Mouse (Mus musculus): ENCODE data around the gene Sco1. TPM values are rescaled to one million over a fixed set of nuclear protein-coding genes. Genes with fewer than 3 reads are reported as not detected.
A peak's percentile ranks its signal among the peaks of the same experiment; 100 is the strongest.

The Sco1 gene
- polyA plus RNA-seq, 1 experiment from 2014 or later: 8.2 TPM

DNA sequence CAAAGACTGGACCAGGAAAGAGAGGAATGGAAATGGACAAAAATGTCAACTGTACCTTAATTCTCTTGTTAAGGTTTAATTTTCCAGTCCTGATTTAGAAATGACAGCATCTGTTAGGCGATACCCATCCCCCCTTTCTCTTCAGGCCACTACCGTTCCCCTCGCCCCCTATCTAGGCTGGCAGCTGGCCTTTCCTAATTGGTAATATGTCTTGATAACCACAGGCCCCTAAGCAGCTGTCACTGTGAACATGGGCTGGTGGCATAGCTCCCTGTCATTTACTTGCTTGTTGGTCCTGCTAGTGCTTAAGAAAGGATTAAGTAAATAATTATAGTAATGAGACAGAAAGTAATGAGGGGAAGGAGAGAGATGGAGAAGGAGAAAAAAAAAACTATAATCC lies 25.0 kb downstream of the Sco1 start:
- H3K36me3 ChIP-seq: no peaks in the 10 kb centered on the region
- 28% methylated on average over 3 of the region's 3 CpGs for WGBS (ENCODE audit: insufficient replicate concordance)
- H3K4me2 ChIP-seq: no peak overlapping the region
- no peaks in the 10 kb centered on the region for H3K9me3 ChIP-seq (replicated peaks)
- H3K27me3 ChIP-seq: no peaks in the 10 kb centered on the region
- H3K27ac ChIP-seq: no peak overlapping the region
- peaks cover 3% of the 10 kb centered on the region; the same call in 1 of the 2 replicates for H3K4me1 ChIP-seq (replicated peaks)
- ATAC-seq (ENCODE audit: low read depth): no peak
- H3K9ac ChIP-seq: no peak overlapping the region
- no peak overlapping the region for H3K4me3 ChIP-seq (replicated peaks)
- no peak for DNase-seq

DNA sequence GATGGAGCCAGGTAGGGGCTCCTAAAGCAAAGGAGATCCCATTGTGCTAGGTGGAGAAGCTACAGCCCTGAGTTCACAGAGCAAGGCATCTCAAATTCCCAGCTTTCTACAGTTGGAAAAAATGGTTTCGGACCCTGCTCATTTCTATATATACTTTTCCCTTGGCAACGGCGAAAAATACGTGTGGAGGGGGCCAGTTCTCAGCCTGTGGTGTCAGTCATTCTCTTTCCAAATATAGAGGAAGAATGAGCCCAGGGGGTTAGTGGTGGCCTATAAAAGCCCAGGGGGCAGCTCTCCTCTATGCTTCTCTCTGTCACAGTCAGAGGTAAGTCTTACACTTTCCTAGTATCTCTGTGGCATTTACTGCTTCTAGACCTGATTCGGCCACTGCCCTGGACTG lies 25.5 kb downstream of the Sco1 start, which contains the start of gene Myh3:
TSS of gene Myh3 (plus strand) at position 301 of the 400 bp plus-strand sequence.
- H3K4me2 ChIP-seq: no peak within 1 kb of the TSS
- 69% methylated on average over 5 of the region's 5 CpGs for WGBS (ENCODE audit: insufficient replicate concordance)
- H3K36me3 ChIP-seq: no peaks in the 10 kb centered on the region
- no peak for ATAC-seq (ENCODE audit: low read depth)
- no peaks in the 10 kb centered on the region for H3K9me3 ChIP-seq (replicated peaks)
- H3K27ac ChIP-seq: no peak within 1 kb of the TSS
- peaks cover 3% of the 10 kb centered on the region; the same call in 1 of the 2 replicates for H3K27me3 ChIP-seq
- DNase-seq: no peak
- no peak within 1 kb of the TSS for H3K9ac ChIP-seq
- H3K4me1 ChIP-seq (replicated peaks): peaks cover 3% of the 10 kb centered on the region; the same call in 1 of the 2 replicates
- no peak within 1 kb of the TSS for H3K4me3 ChIP-seq (replicated peaks)

DNA sequence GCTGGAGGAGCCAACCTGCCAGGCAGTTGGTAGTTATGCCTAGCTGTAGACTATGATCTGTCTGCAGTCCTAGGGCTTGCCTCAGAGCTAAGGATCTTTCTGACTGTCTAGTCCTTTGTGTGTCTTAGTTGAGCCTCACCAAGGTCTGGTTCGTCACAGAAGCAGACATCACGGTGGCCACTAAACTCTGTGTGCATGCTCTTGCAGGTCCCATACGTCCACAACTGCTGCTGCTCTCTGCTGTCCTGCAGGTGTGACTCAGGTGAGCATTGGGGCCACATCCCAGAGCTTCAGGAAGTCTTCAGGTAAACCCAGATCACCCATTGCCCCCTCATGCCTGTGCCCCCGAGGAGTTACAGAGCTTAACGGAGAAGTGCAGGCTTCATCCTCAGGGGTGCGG lies 26.4 kb downstream of the Sco1 start:
- Histone ChIP-seq H3K4me3 (replicated peaks) (no peak overlapping the region), H3K4me2 (no peak overlapping the region), H3K36me3 (no peaks in the 10 kb centered on the region), H3K27me3 (peaks cover 12% of the 10 kb centered on the region), H3K9ac (no peak overlapping the region), H3K4me1 (replicated peaks) (peaks cover 3% of the 10 kb centered on the region; the same call in 1 of the 2 replicates), H3K9me3 (replicated peaks) (no peaks in the 10 kb centered on the region), H3K27ac (no peak overlapping the region)
- ATAC-seq (ENCODE audit: low read depth): no peak
- WGBS (ENCODE audit: insufficient replicate concordance): 77% methylated on average over 6 of the region's 6 CpGs
- no peak for DNase-seq

DNA sequence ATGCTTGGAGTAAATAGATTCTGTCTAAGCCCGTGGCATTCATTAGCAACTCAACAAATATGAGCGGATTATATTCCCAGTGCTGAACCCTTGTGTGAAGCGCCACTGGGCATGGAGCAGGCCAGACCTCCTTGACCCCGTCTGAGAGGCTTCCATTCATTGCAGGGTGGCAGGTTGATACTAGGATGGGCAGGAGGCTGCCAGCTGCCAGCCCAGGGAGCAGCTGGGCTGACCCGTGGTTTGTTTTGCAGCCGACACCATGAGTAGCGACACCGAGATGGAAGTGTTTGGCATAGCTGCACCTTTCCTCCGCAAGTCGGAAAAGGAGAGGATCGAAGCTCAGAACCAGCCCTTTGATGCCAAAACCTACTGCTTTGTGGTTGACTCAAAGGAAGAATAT lies 27.3 kb downstream of the Sco1 start:
- no peak for DNase-seq
- Histone ChIP-seq H3K4me3 (replicated peaks) (no peak overlapping the region), H3K27ac (no peak overlapping the region), H3K9ac (no peak overlapping the region), H3K4me1 (replicated peaks) (peaks cover 3% of the 10 kb centered on the region; the same call in 1 of the 2 replicates), H3K9me3 (replicated peaks) (no peaks in the 10 kb centered on the region), H3K27me3 (peaks cover 20% of the 10 kb centered on the region), H3K4me2 (no peak overlapping the region), H3K36me3 (no peaks in the 10 kb centered on the region)
- WGBS (ENCODE audit: insufficient replicate concordance): 63% methylated on average over 11 of the region's 11 CpGs
- no peak for ATAC-seq (ENCODE audit: low read depth)

DNA sequence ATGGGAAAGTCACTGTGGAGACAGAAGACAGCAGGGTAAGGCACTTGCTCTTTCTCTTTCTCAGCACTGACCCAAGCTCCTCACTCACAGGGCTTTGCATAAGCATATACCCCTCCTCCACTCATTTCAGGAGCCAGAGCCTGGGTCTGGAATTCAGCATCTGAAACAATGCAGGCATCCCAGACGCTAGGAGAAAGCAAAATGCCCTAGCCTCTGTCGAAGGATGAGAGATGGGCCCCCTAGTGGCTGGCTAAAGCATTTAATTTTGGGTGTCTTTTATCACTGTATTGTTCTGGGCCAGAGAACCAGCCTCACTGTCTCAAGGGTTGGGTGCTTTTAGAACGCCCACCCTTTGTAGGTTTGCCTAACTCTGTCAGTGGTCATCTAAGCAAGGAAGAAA lies 27.7 kb downstream of the Sco1 start:
- Histone ChIP-seq H3K4me2 (no peak overlapping the region), H3K36me3 (no peaks in the 10 kb centered on the region), H3K27me3 (peaks cover 24% of the 10 kb centered on the region), H3K4me3 (replicated peaks) (no peak overlapping the region), H3K4me1 (replicated peaks) (peaks cover 3% of the 10 kb centered on the region; the same call in 1 of the 2 replicates), H3K9me3 (replicated peaks) (no peaks in the 10 kb centered on the region), H3K27ac (no peak overlapping the region), H3K9ac (no peak overlapping the region)
- peak; percentile 21; the same call in 1 of the 2 replicates for ATAC-seq (ENCODE audit: low read depth)
- no peak for DNase-seq
- WGBS (ENCODE audit: insufficient replicate concordance): 1% methylated on average over 3 of the region's 3 CpGs

DNA sequence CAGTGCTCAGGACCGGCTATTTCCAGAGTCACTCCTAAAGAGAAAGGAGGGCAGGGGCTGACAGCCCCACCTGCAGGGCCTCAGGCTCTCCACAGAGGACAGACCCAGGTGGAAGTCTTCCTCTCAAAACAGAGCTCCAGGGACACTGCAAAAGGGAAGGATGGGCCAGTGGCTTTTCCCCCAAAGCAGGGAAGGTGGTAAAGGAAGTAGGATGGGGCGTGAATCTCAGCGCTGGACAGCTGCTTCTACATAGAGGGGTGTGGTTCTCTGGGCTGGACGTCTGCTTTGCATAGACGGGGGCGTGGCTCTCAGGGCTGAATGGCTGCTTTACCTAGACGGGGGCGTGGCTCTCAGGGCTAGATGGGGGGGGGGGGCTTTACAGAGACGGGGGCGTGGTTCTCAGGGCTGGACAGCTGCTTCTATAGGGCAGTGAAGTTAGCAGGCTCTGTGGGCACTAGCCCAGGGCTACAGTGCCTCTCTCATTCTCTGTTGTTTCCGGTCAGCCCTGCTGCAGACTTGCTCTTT lies 28.7 kb downstream of the Sco1 start:
- Histone ChIP-seq H3K36me3 (no peaks in the 10 kb centered on the region), H3K27ac (no peak overlapping the region), H3K4me3 (replicated peaks) (no peak overlapping the region), H3K27me3 (peaks cover 26% of the 10 kb centered on the region), H3K4me1 (replicated peaks) (peaks cover 3% of the 10 kb centered on the region; the same call in 1 of the 2 replicates), H3K4me2 (no peak overlapping the region), H3K9me3 (replicated peaks) (no peaks in the 10 kb centered on the region), H3K9ac (no peak overlapping the region)
- peak; percentile 66 for ATAC-seq (ENCODE audit: low read depth)
- 5% methylated on average over 11 of the region's 11 CpGs for WGBS (ENCODE audit: insufficient replicate concordance)
- no peak for DNase-seq

DNA sequence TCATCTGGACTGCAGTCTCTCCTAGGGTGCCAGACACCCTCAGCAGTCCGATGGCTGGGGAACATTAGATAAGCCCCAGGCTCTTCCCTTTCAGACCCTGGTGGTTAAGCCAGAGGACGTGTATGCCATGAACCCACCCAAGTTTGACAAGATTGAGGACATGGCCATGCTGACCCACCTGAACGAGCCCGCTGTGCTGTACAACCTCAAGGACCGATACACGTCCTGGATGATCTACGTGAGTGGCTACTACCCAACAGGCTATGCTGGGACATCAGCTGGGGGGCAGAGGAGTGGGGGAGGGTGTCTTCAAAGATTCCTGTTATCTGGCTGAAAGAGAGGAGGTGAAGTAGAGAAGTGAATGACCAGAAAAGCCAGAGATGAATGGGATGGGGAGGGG lies 29.7 kb downstream of the Sco1 start:
- Histone ChIP-seq H3K27me3 (peaks cover 26% of the 10 kb centered on the region), H3K9ac (no peak overlapping the region), H3K4me1 (replicated peaks) (peaks cover 3% of the 10 kb centered on the region; the same call in 1 of the 2 replicates), H3K9me3 (replicated peaks) (no peaks in the 10 kb centered on the region), H3K27ac (no peak overlapping the region), H3K36me3 (no peaks in the 10 kb centered on the region), H3K4me2 (no peak overlapping the region), H3K4me3 (replicated peaks) (no peak overlapping the region)
- ATAC-seq (ENCODE audit: low read depth) (no peak), DNase-seq (no peak)
- WGBS (ENCODE audit: insufficient replicate concordance): 51% methylated on average over 7 of the region's 7 CpGs

DNA sequence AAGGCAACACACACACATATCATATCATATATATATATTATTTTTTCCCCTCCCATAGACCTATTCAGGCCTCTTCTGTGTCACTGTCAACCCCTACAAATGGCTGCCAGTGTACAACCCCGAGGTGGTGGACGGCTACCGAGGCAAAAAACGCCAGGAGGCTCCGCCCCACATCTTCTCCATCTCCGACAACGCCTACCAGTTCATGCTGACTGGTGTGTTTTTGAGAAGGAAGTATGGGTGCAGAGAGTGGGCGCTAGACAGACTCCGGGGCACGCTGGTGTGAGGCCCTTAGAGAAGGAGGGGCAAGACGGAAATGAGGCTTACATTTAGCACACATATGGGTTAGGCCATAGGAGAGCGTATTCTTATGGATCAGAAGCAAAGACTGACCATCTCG lies 30.3 kb downstream of the Sco1 start:
- ATAC-seq (ENCODE audit: low read depth): no peak
- Histone ChIP-seq H3K27me3 (peaks cover 26% of the 10 kb centered on the region), H3K36me3 (no peaks in the 10 kb centered on the region)

DNA sequence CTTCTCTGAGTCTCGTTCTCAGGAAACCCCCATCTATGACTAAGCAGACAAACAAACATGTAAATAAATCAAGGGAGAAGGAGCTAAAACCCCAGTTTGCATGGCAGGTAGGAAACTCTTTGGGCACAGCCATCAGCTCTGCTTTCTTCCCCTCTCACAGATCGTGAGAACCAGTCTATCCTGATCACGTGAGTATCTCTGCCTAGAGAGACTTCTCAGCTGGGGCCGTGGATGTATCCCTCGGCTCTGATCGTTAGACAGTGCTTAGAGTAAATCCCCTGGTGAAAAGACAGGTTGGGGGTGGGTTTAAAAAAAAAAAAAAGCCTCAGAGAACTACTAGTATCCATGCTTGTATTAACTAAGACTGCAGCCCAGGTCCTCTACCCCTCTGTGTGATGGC lies 30.8 kb downstream of the Sco1 start:
- peaks cover 3% of the 10 kb centered on the region; the same call in 1 of the 2 replicates for H3K4me1 ChIP-seq (replicated peaks)
- ATAC-seq (ENCODE audit: low read depth) (no peak), DNase-seq (no peak)
- H3K9ac ChIP-seq: no peak overlapping the region
- peaks cover 26% of the 10 kb centered on the region for H3K27me3 ChIP-seq
- no peaks in the 10 kb centered on the region for H3K9me3 ChIP-seq (replicated peaks)
- WGBS (ENCODE audit: insufficient replicate concordance): 61% methylated on average over 6 of the region's 6 CpGs
- no peak overlapping the region for H3K4me3 ChIP-seq (replicated peaks)
- no peak overlapping the region for H3K27ac ChIP-seq
- H3K4me2 ChIP-seq: no peak overlapping the region
- no peaks in the 10 kb centered on the region for H3K36me3 ChIP-seq

More for the DNA sequence above, 30.3 kb downstream of the Sco1 start:
- Histone ChIP-seq H3K4me2 (no peak overlapping the region), H3K9me3 (replicated peaks) (no peaks in the 10 kb centered on the region), H3K4me3 (replicated peaks) (no peak overlapping the region), H3K27ac (no peak overlapping the region), H3K4me1 (replicated peaks) (peaks cover 3% of the 10 kb centered on the region; the same call in 1 of the 2 replicates), H3K9ac (no peak overlapping the region)
- DNase-seq: no peak
- 63% methylated on average over 13 of the region's 13 CpGs for WGBS (ENCODE audit: insufficient replicate concordance)

DNA sequence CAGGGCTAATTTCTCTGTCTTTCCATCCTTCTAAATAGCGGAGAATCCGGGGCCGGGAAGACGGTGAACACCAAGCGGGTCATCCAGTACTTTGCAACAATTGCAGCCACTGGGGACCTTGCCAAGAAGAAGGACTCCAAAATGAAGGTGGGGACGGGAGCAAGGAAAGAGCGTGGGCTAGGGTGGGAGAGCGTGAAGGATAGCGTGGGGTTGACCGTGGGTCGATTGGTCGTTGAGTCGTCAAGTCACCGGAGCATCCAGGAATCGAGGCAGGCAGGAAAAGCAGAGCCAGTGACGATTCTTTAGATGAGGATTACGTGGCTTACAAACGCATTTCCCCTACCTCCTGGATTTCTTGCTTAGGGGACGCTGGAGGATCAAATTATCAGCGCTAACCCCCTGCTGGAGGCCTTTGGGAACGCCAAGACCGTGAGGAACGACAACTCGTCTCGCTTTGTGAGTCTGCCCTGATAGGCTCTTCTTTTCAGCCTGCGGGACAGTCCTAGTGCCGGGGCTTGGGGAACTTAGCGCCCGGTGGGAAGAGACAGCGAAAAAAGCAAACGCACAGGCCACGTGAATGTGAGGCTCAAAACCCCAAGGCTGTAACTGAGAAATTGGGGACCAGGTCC lies 31.4 kb downstream of the Sco1 start:
- no peaks in the 10 kb centered on the region for H3K36me3 ChIP-seq
- no peak overlapping the region for H3K4me2 ChIP-seq
- peaks cover 3% of the 10 kb centered on the region; the same call in 1 of the 2 replicates for H3K4me1 ChIP-seq (replicated peaks)
- DNase-seq (no peak), ATAC-seq (ENCODE audit: low read depth) (no peak)
- H3K27ac ChIP-seq: no peak overlapping the region
- H3K27me3 ChIP-seq: peaks cover 28% of the 10 kb centered on the region
- H3K9ac ChIP-seq: no peak overlapping the region
- no peak overlapping the region for H3K4me3 ChIP-seq (replicated peaks)
- no peaks in the 10 kb centered on the region for H3K9me3 ChIP-seq (replicated peaks)
- 35% methylated on average over 32 of the region's 32 CpGs for WGBS (ENCODE audit: insufficient replicate concordance)

DNA sequence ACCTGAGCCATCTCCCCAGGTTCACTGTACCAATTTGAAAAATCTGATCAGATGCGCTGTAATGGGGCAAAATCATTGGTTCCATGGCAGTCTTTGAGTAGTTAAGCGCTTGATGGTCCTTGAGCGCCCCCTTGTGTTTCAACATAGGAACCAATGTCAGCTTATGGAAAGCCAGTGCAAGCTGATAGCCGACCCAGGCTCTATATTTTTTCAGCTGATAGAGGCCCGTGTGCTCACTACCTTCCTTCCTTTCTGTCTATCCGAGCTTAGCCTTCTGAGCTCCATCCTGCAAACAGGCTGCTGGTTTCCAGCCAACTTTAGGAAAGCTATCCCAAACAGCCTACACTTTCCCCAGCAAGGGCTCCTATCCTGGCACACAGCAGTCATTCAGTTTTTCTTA lies 33.0 kb downstream of the Sco1 start:
- Histone ChIP-seq H3K9ac (no peak overlapping the region), H3K9me3 (replicated peaks) (no peaks in the 10 kb centered on the region), H3K4me2 (no peak overlapping the region), H3K27ac (no peak overlapping the region), H3K36me3 (no peaks in the 10 kb centered on the region), H3K4me1 (replicated peaks) (peaks cover 3% of the 10 kb centered on the region; the same call in 1 of the 2 replicates), H3K27me3 (peaks cover 29% of the 10 kb centered on the region), H3K4me3 (replicated peaks) (no peak overlapping the region)
- 5% methylated on average over 6 of the region's 6 CpGs for WGBS (ENCODE audit: insufficient replicate concordance)
- ATAC-seq (ENCODE audit: low read depth) (no peak), DNase-seq (peak; percentile 40)

Data from liver, embryonic 13.5 days (tissue).